Mouse (Mus musculus): ENCODE data around the gene Nckap1.

DNA sequence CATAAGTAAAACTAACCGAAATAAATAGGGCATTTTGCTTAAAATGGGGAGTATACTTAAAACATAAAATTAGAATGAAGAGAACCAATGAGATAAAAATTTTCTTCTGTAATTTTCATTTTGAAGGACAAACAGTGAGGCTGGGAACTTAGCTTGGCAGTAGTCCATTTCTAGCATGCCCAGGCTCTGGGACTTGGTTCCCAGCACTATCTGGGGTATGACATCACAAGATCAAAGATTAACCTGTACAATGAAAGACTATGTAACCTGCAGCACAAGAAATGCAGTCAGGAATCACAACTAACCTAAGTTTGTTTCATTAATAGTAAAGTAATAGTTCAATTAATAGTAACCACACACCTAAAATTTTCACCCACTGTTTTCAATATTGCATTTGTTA is 3.9 kb downstream of the Nckap1 start:
- TF ChIP-seq CTCF (IDR thresholded peaks at IDR 0.05; ENCODE audit: insufficient read depth, low read length) (no peak), POLR2A (IDR thresholded peaks at IDR 0.05; ENCODE audit: borderline replicate concordance, extremely low read depth, low read depth, low read length) (no peak)
